In the genomic region with DNA sequence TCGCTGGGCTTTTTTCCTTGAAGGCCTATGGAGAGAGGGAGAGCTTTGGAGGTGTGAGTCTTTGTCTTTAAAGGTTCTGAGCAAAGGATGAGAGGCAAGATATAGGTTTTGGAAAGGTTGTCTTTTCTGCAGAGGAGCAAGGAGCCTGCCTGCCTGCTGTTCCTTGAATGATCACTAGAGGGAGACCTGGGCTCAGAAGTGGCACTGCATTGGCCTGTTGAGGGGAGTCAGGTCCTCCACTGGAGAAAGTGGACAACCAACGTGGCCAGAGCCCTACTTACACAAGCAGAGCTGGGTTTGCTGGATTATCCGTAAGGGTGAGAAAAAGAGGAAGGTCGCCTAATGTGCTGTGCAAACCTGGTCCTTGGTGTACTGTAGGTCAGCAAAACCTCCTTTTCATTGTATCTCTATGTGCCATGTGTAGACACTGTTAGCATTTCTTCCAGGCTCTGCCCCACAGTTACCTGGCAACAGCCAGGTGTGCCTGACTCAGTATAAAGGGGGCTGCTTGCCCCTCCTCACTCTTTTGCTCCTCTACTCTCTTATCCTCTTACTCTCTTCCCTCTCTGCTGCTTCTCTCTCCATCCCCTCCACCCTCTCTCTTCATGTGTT, we compare ENCODE assay signal across 9 mouse cellular contexts. TPM values are rescaled to one million over a fixed set of nuclear protein-coding genes. Genes with fewer than 3 reads are reported as not detected.
DNase-seq lines count a peak whose midpoint lies in the region; ATAC-seq lines count a peak whose summit lies in the region.
"Had no signal": no experiment of that assay in that cellular context is flagged by ENCODE, and none has a peak within 500 bp of the region (broad histone marks: within the 10 kb centered on the region; RNA-seq: fewer than 3 reads in every experiment).

No protein-coding gene starts in this region.

- no peaks in the 10 kb centered on the region for H3K36me3 ChIP-seq in forebrain, embryonic 15.5 days
- H3K36me3 ChIP-seq in hindbrain, embryonic 14.5 days (replicated peaks; ENCODE audit: control insufficient read depth, insufficient read depth), result no peaks in the 10 kb centered on the region
- H3K36me3 ChIP-seq: heart, embryonic 15.5 days had no signal

- 20% methylated on average over 4 of the region's 4 CpGs for WGBS in forebrain, embryonic 15.5 days
- 14% methylated on average over 4 of the region's 4 CpGs for WGBS in hindbrain, embryonic 14.5 days

- no peak overlapping the region for H3K4me2 ChIP-seq in forebrain, embryonic 15.5 days (replicated peaks)
- H3K4me2 ChIP-seq in hindbrain, embryonic 14.5 days (replicated peaks), result no peak overlapping the region
- H3K4me2 ChIP-seq: heart, embryonic 15.5 days had no signal

- no peaks in the 10 kb centered on the region for H3K4me1 ChIP-seq in forebrain, embryonic 15.5 days
- H3K4me1 ChIP-seq in hindbrain, embryonic 14.5 days (replicated peaks; ENCODE audit: control insufficient read depth, insufficient read depth, low read length), result no peaks in the 10 kb centered on the region

- peak; percentile 53 for DNase-seq in MN1 (ENCODE audit: low spot score)
- DNase-seq in cerebellum, adult 11 months, result peak; percentile 36
- peak; percentile 79 for DNase-seq in hindbrain, embryonic 14.5 days (ENCODE audit: low spot score)
- DNase-seq in layer of hippocampus, postnatal 36 days, result peak; percentile 48 to 61
- DNase-seq in lung, postnatal 4 days, result peak; percentile 54 to 82
- DNase-seq in retina, embryonic 14.5 days (ENCODE audit: low spot score), result peak; percentile 86
- DNase-seq in urinary bladder, adult 2 months (ENCODE audit: low spot score), result peak; percentile 38

- H3K27me3 ChIP-seq in forebrain, embryonic 15.5 days, result no peaks in the 10 kb centered on the region
- H3K27me3 ChIP-seq in hindbrain, embryonic 14.5 days (ENCODE audit: control insufficient read depth, insufficient read depth, low read length), result no peaks in the 10 kb centered on the region
- H3K27me3 ChIP-seq: heart, embryonic 15.5 days had no signal

- H3K4me3 ChIP-seq in forebrain, embryonic 15.5 days, result no peak overlapping the region
- no peak overlapping the region for H3K4me3 ChIP-seq in hindbrain, embryonic 14.5 days (replicated peaks; ENCODE audit: low read length)
- H3K4me3 ChIP-seq: heart, embryonic 15.5 days had no signal

- H3K27ac ChIP-seq in forebrain, embryonic 15.5 days (replicated peaks), result no peak overlapping the region
- no peak overlapping the region for H3K27ac ChIP-seq in hindbrain, embryonic 14.5 days
- H3K27ac ChIP-seq: heart, embryonic 15.5 days had no signal

- ATAC-seq in forebrain, embryonic 15.5 days (replicated peaks), result peak; percentile 70; the same call in 1 of the 2 replicates
- peak; percentile 86; the same call in 1 of the 2 replicates for ATAC-seq in hindbrain, embryonic 14.5 days (ENCODE audit: low FRiP score)

- H3K9me3 ChIP-seq in forebrain, embryonic 15.5 days, result no peaks in the 10 kb centered on the region
- H3K9me3 ChIP-seq in hindbrain, embryonic 14.5 days (ENCODE audit: control insufficient read depth, low read length), result no peaks in the 10 kb centered on the region
- H3K9me3 ChIP-seq: heart, embryonic 15.5 days had no signal

- no peak overlapping the region for H3K9ac ChIP-seq in forebrain, embryonic 15.5 days (replicated peaks)
- H3K9ac ChIP-seq in hindbrain, embryonic 14.5 days, result no peak overlapping the region
- H3K9ac ChIP-seq: heart, embryonic 15.5 days had no signal

RNA-seq across cellular contexts. Expression of a gene that starts 25.1 kb away (rescaled TPM):
- 60.8 and 68.3 TPM in 2 replicates for polyA plus RNA-seq in forebrain, embryonic 15.5 days (2015; fragmentation: Nextera tagmentation; extraction: Ambion mirVana)
- 72.0 and 72.5 TPM in 2 replicates for polyA plus RNA-seq in hindbrain, embryonic 14.5 days (2014; fragmentation: Nextera tagmentation; extraction: Ambion mirVana)
- 10 to 100 TPM; 29.2 to 32.8 TPM for total RNA-seq in layer of hippocampus, postnatal 36 days (2021)
- 52.8 and 58.6 TPM in 2 replicates for polyA plus RNA-seq in urinary bladder, adult 2 months (2012; rRNA removed)

RNA-seq across cellular contexts. Expression of a gene that starts 30.4 kb away (rescaled TPM):
- polyA plus RNA-seq in forebrain, embryonic 15.5 days (2015; fragmentation: Nextera tagmentation; extraction: Ambion mirVana), result 249 and 275 TPM in 2 replicates
- polyA plus RNA-seq in hindbrain, embryonic 14.5 days (2014; fragmentation: Nextera tagmentation; extraction: Ambion mirVana), result 195 and 248 TPM in 2 replicates
- total RNA-seq in layer of hippocampus, postnatal 36 days (2021), result 10 to 100 TPM; 90.6 to 99.4 TPM
- polyA plus RNA-seq in urinary bladder, adult 2 months (2012; rRNA removed), result 64.4 and 92.3 TPM in 2 replicates

RNA-seq across cellular contexts. Expression of a gene that starts 30.5 kb away (rescaled TPM):
- 51.3 and 52.1 TPM in 2 replicates for polyA plus RNA-seq in forebrain, embryonic 15.5 days (2015; fragmentation: Nextera tagmentation; extraction: Ambion mirVana)
- 28.7 and 36.3 TPM in 2 replicates for polyA plus RNA-seq in hindbrain, embryonic 14.5 days (2014; fragmentation: Nextera tagmentation; extraction: Ambion mirVana)
- total RNA-seq in layer of hippocampus, postnatal 36 days (2021), result 10 to 100 TPM; 20.8 to 21.7 TPM
- polyA plus RNA-seq in urinary bladder, adult 2 months (2012; rRNA removed), result 18.1 and 23.0 TPM in 2 replicates

RNA-seq across cellular contexts. Expression of a gene that starts 58.8 kb away (rescaled TPM):
- 127 and 128 TPM in 2 replicates for polyA plus RNA-seq in forebrain, embryonic 15.5 days (2015; fragmentation: Nextera tagmentation; extraction: Ambion mirVana)
- 101 and 102 TPM in 2 replicates for polyA plus RNA-seq in hindbrain, embryonic 14.5 days (2014; fragmentation: Nextera tagmentation; extraction: Ambion mirVana)
- total RNA-seq in layer of hippocampus, postnatal 36 days (2021), result 10 to 100 TPM; 67.3 to 68.6 TPM
- 52.6 and 53.9 TPM in 2 replicates for polyA plus RNA-seq in urinary bladder, adult 2 months (2012; rRNA removed)

Comparison
In these comparisons a context has a peak if more than half of its experiments do, and no peak if none do; other contexts are left out.
1. DNase-seq: peak in every context shown above with its lines; median percentile 86 in retina, embryonic 14.5 days; 79 in hindbrain, embryonic 14.5 days; 68 in lung, postnatal 4 days; 54 in layer of hippocampus, postnatal 36 days; 53 in MN1; 38 in urinary bladder, adult 2 months; 36 in cerebellum, adult 11 months.